Mouse (Mus musculus): ENCODE results near the gene Slc43a2. TPM values are rescaled to one million over a fixed set of nuclear protein-coding genes. Genes with fewer than 3 reads are reported as not detected.

Slc43a2 gene
- polyA plus RNA-seq, 1 experiment from 2014 or later: 5.1 TPM

- Histone ChIP-seq H3K4me3 (ENCODE audit: low read depth, low read length) (no peak overlapping the region), H3K4me2 (replicated peaks; ENCODE audit: low read depth, low read length) (no peak overlapping the region), H3K27ac (ENCODE audit: low read length) (no peak overlapping the region), H3K36me3 (ENCODE audit: control insufficient read depth, insufficient read depth, low read length) (no peaks in the 10 kb centered on the region), H3K9me3 (ENCODE audit: control insufficient read depth, low read depth, low read length) (no peaks in the 10 kb centered on the region), H3K9ac (replicated peaks; ENCODE audit: low read depth, low read length) (no peak overlapping the region), H3K27me3 (ENCODE audit: control insufficient read depth, insufficient read depth, low read length) (no peaks in the 10 kb centered on the region), H3K4me1 (ENCODE audit: control insufficient read depth, insufficient read depth, low read length) (0 out of 2 replicates have a peak, but pooled peaks cover 4% of the 10 kb centered on the region)
- no peak for ATAC-seq (ENCODE audit: insufficient number of reproducible peaks, insufficient read depth, low FRiP score, low read depth)
- WGBS: 66% methylated on average over 2 of the region's 2 CpGs
Observed at GRCm38 (mm10) chr11:75583521-75583920, 52.0 kb downstream of the Slc43a2 start.

GRCm38 (mm10) chr11:75585061-75585460, 53.6 kb downstream of the Slc43a2 start:
- H3K27ac ChIP-seq (ENCODE audit: low read length): no peak overlapping the region
- ATAC-seq (ENCODE audit: insufficient number of reproducible peaks, insufficient read depth, low FRiP score, low read depth): no peak

GRCm38 (mm10) chr11:75585978-75586377, 54.5 kb downstream of the Slc43a2 start:
- WGBS: 86% methylated on average over 5 of the region's 5 CpGs
- no peaks in the 10 kb centered on the region for H3K27me3 ChIP-seq (ENCODE audit: control insufficient read depth, insufficient read depth, low read length)
- H3K4me2 ChIP-seq (replicated peaks; ENCODE audit: low read depth, low read length): no peak overlapping the region
- no peaks in the 10 kb centered on the region for H3K9me3 ChIP-seq (ENCODE audit: control insufficient read depth, low read depth, low read length)
- peaks cover 11% of the 10 kb centered on the region for H3K4me1 ChIP-seq (ENCODE audit: control insufficient read depth, insufficient read depth, low read length)
- H3K4me3 ChIP-seq (ENCODE audit: low read depth, low read length): no peak overlapping the region
- ATAC-seq (ENCODE audit: insufficient number of reproducible peaks, insufficient read depth, low FRiP score, low read depth): no peak
- no peak overlapping the region for H3K27ac ChIP-seq (ENCODE audit: low read length)
- H3K36me3 ChIP-seq (ENCODE audit: control insufficient read depth, insufficient read depth, low read length): no peaks in the 10 kb centered on the region
- H3K9ac ChIP-seq (replicated peaks; ENCODE audit: low read depth, low read length): no peak overlapping the region

More at GRCm38 (mm10) chr11:75585061-75585460, 53.6 kb downstream of the Slc43a2 start:
- Histone ChIP-seq H3K9me3 (ENCODE audit: control insufficient read depth, low read depth, low read length) (no peaks in the 10 kb centered on the region), H3K36me3 (ENCODE audit: control insufficient read depth, insufficient read depth, low read length) (no peaks in the 10 kb centered on the region), H3K9ac (replicated peaks; ENCODE audit: low read depth, low read length) (no peak overlapping the region), H3K4me1 (ENCODE audit: control insufficient read depth, insufficient read depth, low read length) (peaks cover 11% of the 10 kb centered on the region), H3K4me2 (replicated peaks; ENCODE audit: low read depth, low read length) (no peak overlapping the region), H3K27me3 (ENCODE audit: control insufficient read depth, insufficient read depth, low read length) (no peaks in the 10 kb centered on the region), H3K4me3 (ENCODE audit: low read depth, low read length) (no peak overlapping the region)
- 56% methylated on average over 4 of the region's 4 CpGs for WGBS

- no peak overlapping the region for H3K4me3 ChIP-seq (ENCODE audit: low read depth, low read length)
- 79% methylated on average over 5 of the region's 5 CpGs for WGBS
- no peaks in the 10 kb centered on the region for H3K27me3 ChIP-seq (ENCODE audit: control insufficient read depth, insufficient read depth, low read length)
- ATAC-seq (ENCODE audit: insufficient number of reproducible peaks, insufficient read depth, low FRiP score, low read depth): no peak
- no peak overlapping the region for H3K4me2 ChIP-seq (replicated peaks; ENCODE audit: low read depth, low read length)
- no peak overlapping the region for H3K27ac ChIP-seq (ENCODE audit: low read length)
- no peaks in the 10 kb centered on the region for H3K9me3 ChIP-seq (ENCODE audit: control insufficient read depth, low read depth, low read length)
- no peak overlapping the region for H3K9ac ChIP-seq (replicated peaks; ENCODE audit: low read depth, low read length)
- no peaks in the 10 kb centered on the region for H3K36me3 ChIP-seq (ENCODE audit: control insufficient read depth, insufficient read depth, low read length)
- peaks cover 11% of the 10 kb centered on the region for H3K4me1 ChIP-seq (ENCODE audit: control insufficient read depth, insufficient read depth, low read length)
Observed at GRCm38 (mm10) chr11:75586963-75587362, 55.5 kb downstream of the Slc43a2 start.

GRCm38 (mm10) chr11:75587493-75588284, 56.2 kb downstream of the Slc43a2 start, which contains the start of gene Pitpna:
Pitpna (plus strand) TSS chr11:75588097.
- peak within 1 kb of the TSS; percentile 84 for H3K4me2 ChIP-seq (replicated peaks; ENCODE audit: low read depth, low read length)
- peaks cover 3% of the 10 kb centered on the region; the same call in 1 of the 2 replicates for H3K36me3 ChIP-seq (ENCODE audit: control insufficient read depth, insufficient read depth, low read length)
- H3K9ac ChIP-seq (replicated peaks; ENCODE audit: low read depth, low read length): peak within 1 kb of the TSS; percentile 84
- WGBS: 4% methylated on average over 48 of the region's 49 CpGs
- peak within 1 kb of the TSS; percentile 91 for H3K4me3 ChIP-seq (ENCODE audit: low read depth, low read length)
- H3K9me3 ChIP-seq (ENCODE audit: control insufficient read depth, low read depth, low read length): no peaks in the 10 kb centered on the region
- no peaks in the 10 kb centered on the region for H3K27me3 ChIP-seq (ENCODE audit: control insufficient read depth, insufficient read depth, low read length)
- peaks cover 11% of the 10 kb centered on the region for H3K4me1 ChIP-seq (ENCODE audit: control insufficient read depth, insufficient read depth, low read length)
- peak within 1 kb of the TSS; percentile 77 for H3K27ac ChIP-seq (ENCODE audit: low read length)
- ATAC-seq (ENCODE audit: insufficient number of reproducible peaks, insufficient read depth, low FRiP score, low read depth): peak; percentile 92

GRCm38 (mm10) chr11:75588285-75588941, 56.9 kb downstream of the Slc43a2 start:
- Histone ChIP-seq H3K9ac (replicated peaks; ENCODE audit: low read depth, low read length) (peak overlapping the region; percentile 84), H3K36me3 (ENCODE audit: control insufficient read depth, insufficient read depth, low read length) (peaks cover 10% of the 10 kb centered on the region; the same call in 1 of the 2 replicates), H3K27ac (ENCODE audit: low read length) (peak overlapping the region; percentile 77), H3K4me2 (replicated peaks; ENCODE audit: low read depth, low read length) (peak overlapping the region; percentile 84), H3K27me3 (ENCODE audit: control insufficient read depth, insufficient read depth, low read length) (no peaks in the 10 kb centered on the region), H3K4me1 (ENCODE audit: control insufficient read depth, insufficient read depth, low read length) (peaks cover 11% of the 10 kb centered on the region), H3K4me3 (ENCODE audit: low read depth, low read length) (peak overlapping the region; percentile 91), H3K9me3 (ENCODE audit: control insufficient read depth, low read depth, low read length) (no peaks in the 10 kb centered on the region)
- 1% methylated on average over 37 of the region's 37 CpGs for WGBS
- peak; percentile 67 for ATAC-seq (ENCODE audit: insufficient number of reproducible peaks, insufficient read depth, low FRiP score, low read depth)

- 85% methylated on average over 5 of the region's 5 CpGs for WGBS
- no peak overlapping the region for H3K4me2 ChIP-seq (replicated peaks; ENCODE audit: low read depth, low read length)
Observed at GRCm38 (mm10) chr11:75592612-75593011, 61.1 kb downstream of the Slc43a2 start.

GRCm38 (mm10) chr11:75594431-75594830, 62.9 kb downstream of the Slc43a2 start:
- WGBS: 81% methylated on average over 9 of the region's 9 CpGs
- H3K4me3 ChIP-seq (ENCODE audit: low read depth, low read length): no peak overlapping the region
- H3K27ac ChIP-seq (ENCODE audit: low read length): no peak overlapping the region
- H3K4me2 ChIP-seq (replicated peaks; ENCODE audit: low read depth, low read length): no peak overlapping the region
- ATAC-seq (ENCODE audit: insufficient number of reproducible peaks, insufficient read depth, low FRiP score, low read depth): no peak
- no peaks in the 10 kb centered on the region for H3K27me3 ChIP-seq (ENCODE audit: control insufficient read depth, insufficient read depth, low read length)
- peaks cover 1% of the 10 kb centered on the region; the same call in 1 of the 2 replicates for H3K4me1 ChIP-seq (ENCODE audit: control insufficient read depth, insufficient read depth, low read length)
- no peak overlapping the region for H3K9ac ChIP-seq (replicated peaks; ENCODE audit: low read depth, low read length)
- H3K9me3 ChIP-seq (ENCODE audit: control insufficient read depth, low read depth, low read length): no peaks in the 10 kb centered on the region
- peaks cover 24% of the 10 kb centered on the region for H3K36me3 ChIP-seq (ENCODE audit: control insufficient read depth, insufficient read depth, low read length)

More at GRCm38 (mm10) chr11:75592612-75593011, 61.1 kb downstream of the Slc43a2 start:
- H3K36me3 ChIP-seq (ENCODE audit: control insufficient read depth, insufficient read depth, low read length): peaks cover 12% of the 10 kb centered on the region
- ATAC-seq (ENCODE audit: insufficient number of reproducible peaks, insufficient read depth, low FRiP score, low read depth): no peak
- H3K9me3 ChIP-seq (ENCODE audit: control insufficient read depth, low read depth, low read length): no peaks in the 10 kb centered on the region
- no peaks in the 10 kb centered on the region for H3K27me3 ChIP-seq (ENCODE audit: control insufficient read depth, insufficient read depth, low read length)
- peaks cover 8% of the 10 kb centered on the region for H3K4me1 ChIP-seq (ENCODE audit: control insufficient read depth, insufficient read depth, low read length)
- H3K9ac ChIP-seq (replicated peaks; ENCODE audit: low read depth, low read length): no peak overlapping the region
- no peak overlapping the region for H3K27ac ChIP-seq (ENCODE audit: low read length)
- H3K4me3 ChIP-seq (ENCODE audit: low read depth, low read length): no peak overlapping the region

Measured in stomach, embryonic 14.5 days (tissue).